Mouse (Mus musculus): Measurements from ENCODE around the gene Psmb2.
A peak's percentile ranks its signal among the peaks of the same experiment; 100 is the strongest.

The Psmb2 gene

GRCm38 (mm10) chr4:126677054-126678003, at the start of gene Psmb2:
Gene Psmb2 (plus strand): TSS chr4:126677630.
- DNase-seq (ENCODE audit: low spot score in 2 of 2) = peak; percentile 95 to 99

GRCm38 (mm10) chr4:126631922-126632321, 45.5 kb upstream of the Psmb2 start:
- DNase-seq (ENCODE audit: low spot score in 2 of 2) = no peak

DNA sequence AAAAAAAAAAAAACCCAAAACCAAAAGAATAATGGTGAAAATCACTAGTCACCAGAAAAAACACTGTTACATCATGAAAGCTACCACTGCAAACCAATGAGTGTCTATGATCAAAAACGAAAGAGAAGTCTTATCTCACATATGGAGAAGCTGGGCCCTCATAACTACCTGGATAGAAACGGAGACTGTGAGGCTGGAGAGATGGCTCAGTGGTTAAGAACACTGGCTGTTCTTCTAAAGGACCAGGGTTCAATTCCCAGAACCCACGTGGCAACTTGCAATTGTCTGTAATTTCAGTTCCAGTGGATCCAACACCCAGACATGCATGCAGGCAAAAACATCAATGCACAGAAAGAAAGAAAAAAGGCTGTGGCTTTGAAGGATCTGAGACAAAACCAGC, 44.8 kb upstream of the Psmb2 start:
- DNase-seq (ENCODE audit: low spot score in 2 of 2) = no peak

DNA sequence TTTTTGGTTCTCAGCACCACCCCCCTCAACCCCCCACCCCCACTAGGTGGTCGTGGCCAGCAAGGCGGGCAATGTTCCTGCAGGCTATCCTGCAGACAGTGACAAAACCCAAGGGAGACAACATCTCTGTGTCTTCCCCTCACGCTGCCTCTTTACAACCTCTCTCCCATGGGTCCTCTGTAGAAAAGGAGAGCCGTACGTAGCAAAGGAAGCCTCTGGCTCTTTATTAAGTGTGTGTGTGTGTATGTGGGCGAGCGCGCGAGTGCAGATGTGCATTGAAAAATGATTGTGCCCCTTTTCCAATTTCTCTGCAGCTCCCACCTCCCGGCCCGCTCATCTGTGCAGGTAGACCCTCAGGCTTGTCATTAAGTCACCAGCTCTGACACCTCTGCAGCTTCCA, 41.1 kb upstream of the Psmb2 start:
- no peak for DNase-seq (ENCODE audit: low spot score in 2 of 2)

- DNase-seq (ENCODE audit: low spot score in 2 of 2) = no peak
These were observed 40.0 kb upstream of the Psmb2 start for GRCm38 (mm10) chr4:126637446-126637845.

DNA sequence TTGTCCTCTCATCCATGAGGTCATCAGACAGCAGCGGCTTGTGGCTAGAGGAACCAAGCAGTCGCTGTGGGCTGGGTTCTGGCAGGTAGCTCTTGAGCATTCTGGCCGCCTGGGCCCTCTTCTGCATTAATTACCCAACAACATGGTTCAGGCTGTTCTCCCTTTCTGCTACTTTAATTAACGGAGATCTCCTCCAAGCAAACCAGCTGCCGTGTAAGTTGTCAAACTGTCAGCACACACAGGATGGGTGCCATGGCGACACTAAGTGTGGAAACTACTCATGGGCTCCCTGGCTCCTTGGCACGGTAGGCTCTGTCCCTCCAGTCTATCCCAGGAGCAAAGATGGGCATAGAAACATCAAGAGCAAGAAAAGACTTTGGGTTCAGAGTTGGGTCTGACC, 38.1 kb upstream of the Psmb2 start:
- no peak for DNase-seq (ENCODE audit: low spot score in 2 of 2)

DNA sequence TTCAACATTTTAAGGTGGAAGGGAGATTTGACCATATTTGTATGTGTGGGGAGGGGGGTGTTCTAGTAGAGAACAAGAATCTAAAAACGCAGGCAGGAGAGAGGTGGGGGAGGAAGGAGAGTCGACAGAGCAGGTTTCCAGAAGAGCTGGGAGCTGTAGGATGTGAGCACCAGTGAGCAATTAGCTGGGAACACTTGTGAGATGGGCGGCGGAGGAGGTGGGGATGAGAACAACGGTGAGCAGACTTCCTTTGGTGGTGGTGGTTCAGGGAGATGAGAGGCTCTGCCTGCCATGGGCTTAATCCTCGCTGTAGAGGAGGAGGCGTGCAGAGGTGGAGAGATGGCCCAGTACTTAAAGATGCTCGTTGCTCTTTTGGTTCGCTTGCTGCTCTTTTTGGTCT, 35.5 kb upstream of the Psmb2 start:
- no peak for DNase-seq (ENCODE audit: low spot score in 2 of 2)

DNA sequence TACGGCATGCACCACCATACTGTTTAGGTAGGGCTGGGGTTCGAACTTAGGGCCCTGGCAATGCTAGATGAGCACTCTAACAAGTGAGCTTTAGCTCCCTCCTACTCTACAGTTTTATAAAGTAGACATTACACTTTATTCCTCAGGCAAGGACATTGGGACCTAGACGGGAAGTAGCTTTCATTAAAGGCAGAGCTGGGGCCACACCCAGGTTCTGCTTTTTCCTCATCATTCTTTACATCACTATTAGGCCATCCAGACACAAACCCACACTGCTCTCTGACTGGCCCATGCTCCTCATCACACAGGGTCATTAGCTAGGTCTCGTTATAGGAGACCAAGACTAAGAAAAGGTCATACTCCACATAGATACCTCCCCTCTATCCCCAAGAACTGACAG, 33.6 kb upstream of the Psmb2 start:
- DNase-seq (ENCODE audit: low spot score in 2 of 2) = no peak

DNA sequence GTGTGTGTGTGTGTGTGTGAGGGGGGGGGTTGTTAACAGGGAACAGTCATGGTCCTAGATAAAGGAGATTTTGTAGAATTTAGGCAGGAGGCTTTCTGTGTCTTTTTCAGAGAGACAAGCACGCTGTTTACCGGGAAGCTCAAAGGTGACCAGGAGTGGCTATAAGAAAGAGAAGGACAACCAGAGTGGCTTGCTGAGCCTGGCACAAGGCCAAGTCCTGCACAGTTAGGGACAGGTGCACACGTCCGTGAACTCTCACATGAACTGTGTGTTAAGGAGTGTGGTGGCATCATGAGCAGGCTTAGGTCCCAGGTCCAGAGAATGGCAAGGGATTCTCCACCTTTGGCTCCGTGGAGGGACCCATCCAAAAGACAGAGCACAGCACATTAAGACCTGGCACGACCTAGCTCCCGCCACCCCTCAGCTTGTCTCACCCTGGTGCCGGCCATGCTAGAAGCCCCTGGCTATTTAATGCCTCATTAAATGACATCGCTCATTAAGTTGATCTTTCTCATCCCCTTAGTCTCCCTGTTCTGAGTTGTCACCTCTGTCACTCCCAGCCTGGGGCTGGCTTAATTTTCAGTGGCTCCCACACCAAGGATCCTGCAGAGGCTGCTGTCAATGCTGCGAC, 33.0 kb upstream of the Psmb2 start:
- DNase-seq (ENCODE audit: low spot score in 2 of 2) = no peak

DNA sequence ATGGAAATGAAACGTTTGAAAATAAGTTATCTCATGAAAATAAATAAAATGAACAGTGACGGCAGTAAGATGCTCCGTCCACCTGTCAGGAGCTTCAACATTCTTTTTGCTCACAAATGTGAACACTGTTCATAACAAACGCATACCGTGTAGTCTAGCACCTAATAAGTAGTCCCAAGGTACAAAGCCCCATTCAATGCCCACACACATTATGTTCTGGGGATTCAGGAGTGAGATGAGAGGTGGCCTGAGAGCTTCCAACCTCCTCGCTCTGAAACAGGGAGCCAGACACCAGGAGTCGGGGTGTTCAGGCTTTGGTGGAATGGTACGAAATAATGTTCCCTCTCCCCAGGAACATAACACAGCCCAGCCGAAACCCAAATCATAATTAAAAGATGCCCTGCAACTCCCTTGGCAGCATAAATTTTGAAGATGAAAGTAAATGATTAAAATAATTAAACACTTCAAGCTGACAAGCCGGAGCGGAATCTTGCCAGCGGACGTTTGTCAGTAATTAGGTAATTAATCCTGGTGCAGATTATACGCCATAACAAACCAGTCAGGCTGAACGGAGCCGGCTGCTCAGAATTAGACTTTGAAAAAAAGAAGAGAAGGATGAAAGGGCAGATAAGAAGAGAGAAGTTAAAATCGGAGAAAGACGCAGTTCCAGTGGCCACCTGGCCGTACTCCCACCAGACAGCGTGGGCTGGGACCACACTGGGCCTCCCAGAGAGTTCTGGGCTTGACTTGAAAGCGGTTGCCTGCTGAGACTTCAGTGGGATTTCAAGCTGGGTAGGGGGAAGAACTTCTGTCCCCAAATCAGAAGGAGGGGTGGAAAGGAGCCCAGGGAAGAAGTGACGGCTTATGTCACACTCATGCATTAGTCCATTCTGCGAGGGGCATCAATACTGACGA, 29.2 kb upstream of the Psmb2 start:
- no peak for DNase-seq (ENCODE audit: low spot score in 2 of 2)

DNA sequence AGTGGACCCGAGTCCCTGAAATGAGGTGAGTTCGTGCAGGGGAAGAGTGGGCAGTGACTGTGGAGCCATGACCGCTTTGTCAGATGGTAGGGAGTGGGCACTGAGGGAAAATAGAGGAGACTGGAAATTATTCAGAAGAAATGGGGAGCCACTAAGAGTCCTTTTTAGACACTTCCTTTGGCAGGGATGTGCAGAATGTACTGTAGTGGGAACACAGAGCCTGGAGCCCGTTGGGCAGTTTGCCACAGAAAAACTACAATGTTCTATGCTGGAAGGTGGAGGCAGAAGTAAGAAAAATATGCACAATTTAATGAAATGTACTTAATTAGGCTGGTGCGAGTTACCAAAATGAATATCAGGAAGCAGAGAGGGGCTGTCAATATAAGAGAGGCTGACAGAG, 24.3 kb upstream of the Psmb2 start:
- no peak for DNase-seq (ENCODE audit: low spot score in 2 of 2)

DNA sequence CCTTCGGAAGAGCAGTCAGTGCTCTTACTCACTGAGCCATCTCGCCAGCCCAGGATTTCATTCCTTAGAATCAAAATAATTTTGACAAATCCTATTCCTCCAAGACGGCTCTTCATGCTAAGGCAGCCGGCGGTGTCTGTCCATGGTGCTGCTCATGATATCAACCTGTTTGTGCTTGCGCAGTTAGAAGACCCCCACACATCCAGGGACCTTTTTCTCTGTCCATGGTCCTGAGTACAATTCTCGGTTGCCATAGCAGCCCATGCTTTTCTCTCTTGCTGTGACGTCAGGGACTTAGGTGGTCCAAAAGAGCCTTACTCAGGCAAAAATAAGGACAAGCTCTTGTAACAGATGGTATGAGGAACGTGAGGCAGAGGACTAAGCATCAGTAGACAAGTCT, 22.1 kb upstream of the Psmb2 start:
- DNase-seq (ENCODE audit: low spot score in 2 of 2) = peak in 1 of 2 experiments; percentile 25

GRCm38 (mm10) chr4:126661249-126661648, 16.2 kb upstream of the Psmb2 start:
- DNase-seq (ENCODE audit: low spot score in 2 of 2) = no peak

DNA sequence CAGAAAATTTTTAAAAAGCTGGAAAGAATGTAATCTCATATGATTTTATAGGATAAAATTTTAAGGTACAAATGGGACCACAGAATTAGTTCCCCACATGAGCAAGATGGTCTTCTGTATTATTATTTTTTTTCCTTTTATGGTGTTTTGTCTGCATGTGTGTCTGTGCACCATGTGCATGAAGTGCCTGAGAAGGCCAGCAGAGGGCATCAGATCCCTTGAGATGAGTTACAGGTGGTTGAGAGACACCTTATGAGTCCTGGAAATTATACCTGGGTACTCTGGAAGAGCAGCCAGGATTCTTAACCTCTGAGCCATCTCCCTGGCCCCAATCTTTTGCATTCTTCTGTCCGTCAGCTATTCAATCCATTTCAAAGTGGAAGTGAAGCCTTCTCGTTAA, 10.4 kb upstream of the Psmb2 start:
- no peak for DNase-seq (ENCODE audit: low spot score in 2 of 2)

GRCm38 (mm10) chr4:126682298-126682697, 4.9 kb downstream of the Psmb2 start:
- DNase-seq (ENCODE audit: low spot score in 2 of 2) = no peak

DNA sequence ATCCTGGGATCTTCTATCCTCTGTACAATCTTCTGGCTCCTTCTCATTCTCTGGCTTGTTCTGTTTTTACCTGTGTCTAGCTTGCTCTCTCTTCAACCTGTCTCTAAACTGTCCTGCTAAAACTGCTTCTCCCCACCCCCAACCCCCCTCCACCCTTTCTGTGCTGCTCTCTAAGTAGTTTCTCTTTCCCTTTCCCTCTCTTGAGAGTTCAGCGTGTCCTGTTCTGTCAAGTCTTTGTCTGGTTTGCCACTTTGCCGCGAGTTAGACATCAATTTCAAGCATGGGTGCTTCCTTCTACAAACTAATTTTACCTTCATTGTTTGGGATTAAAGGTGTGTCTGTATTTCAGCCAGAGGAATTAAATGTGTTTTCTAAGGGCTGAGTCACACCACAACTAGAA, 5.7 kb downstream of the Psmb2 start:
- no peak for DNase-seq (ENCODE audit: low spot score in 2 of 2)

GRCm38 (mm10) chr4:126689457-126689856, 12.0 kb downstream of the Psmb2 start:
- no peak for DNase-seq (ENCODE audit: low spot score in 2 of 2)

GRCm38 (mm10) chr4:126693021-126693420, 15.6 kb downstream of the Psmb2 start:
- DNase-seq (ENCODE audit: low spot score in 2 of 2) = no peak

GRCm38 (mm10) chr4:126696908-126697307, 19.5 kb downstream of the Psmb2 start:
- DNase-seq (ENCODE audit: low spot score in 2 of 2) = no peak

- no peak for DNase-seq (ENCODE audit: low spot score in 2 of 2)
These were observed 29.4 kb downstream of the Psmb2 start for GRCm38 (mm10) chr4:126706630-126707438.

DNA sequence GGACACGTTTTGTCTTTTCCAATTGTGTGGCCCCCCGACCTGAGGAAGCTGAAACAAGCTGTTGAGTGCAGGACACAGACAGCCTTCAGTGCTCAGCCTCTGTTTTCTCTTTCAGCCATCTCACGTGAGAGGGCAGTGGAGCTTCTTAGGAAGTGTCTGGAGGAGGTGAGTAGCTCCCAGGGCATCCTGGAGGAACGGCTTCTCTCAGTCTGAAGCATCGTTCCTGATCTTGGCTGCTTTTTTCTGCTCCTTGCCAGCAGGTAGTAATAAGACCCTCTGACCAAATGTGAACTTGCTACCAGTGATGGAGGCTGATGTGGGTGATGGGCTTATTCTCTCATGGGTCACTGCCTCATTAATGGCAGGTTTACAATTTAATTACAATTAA, 30.0 kb downstream of the Psmb2 start:
- DNase-seq (ENCODE audit: low spot score in 2 of 2) = no peak
